Mouse (Mus musculus): Measurements from ENCODE around the gene Gm9639.
"Not testable (repeated sequence)": the region's sequence is repeated elsewhere in the genome, so short reads cannot be mapped to it uniquely, and the experiment has no call there.

The Gm9639 gene

DNA sequence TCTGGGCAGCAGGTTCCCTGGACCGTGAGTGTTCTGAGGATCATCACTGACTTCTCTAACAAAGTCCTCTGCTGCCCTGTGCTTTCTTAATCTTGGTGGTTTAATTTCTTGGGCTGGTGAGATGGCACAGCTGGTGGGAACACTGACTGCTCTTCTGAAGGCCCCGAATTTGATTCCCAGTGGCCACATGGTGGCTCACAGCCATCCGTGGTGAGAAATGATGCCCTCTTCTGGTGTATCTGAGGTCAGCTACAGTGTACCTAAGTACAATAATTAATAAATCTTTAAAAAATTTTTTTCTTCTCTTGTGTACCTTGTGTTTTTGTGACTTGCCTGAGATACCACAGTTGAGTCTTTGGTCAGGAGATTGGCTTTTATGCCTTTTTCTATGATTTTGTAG, 42.6 kb downstream of the Gm9639 start:
- not testable (repeated sequence) for DNase-seq

DNA sequence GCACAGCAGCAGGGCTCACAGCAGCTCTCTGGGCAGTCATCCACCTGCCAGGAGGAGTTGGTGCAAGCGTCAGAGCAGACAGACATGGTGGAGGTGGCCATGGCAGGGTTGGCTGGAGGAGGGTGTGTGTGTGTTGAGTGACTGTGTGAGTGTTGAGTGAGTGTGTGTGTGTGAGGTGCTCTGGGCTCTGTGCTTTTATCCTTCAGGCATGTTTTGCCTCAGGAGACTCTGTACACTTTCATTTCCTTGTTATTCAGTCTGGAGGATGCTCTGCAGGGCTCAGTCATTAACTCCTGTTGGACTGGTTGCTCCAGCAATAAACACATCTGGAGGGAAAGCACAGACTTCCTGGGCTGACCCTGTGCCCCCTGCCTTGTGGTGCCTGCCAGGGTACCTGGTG, 43.6 kb downstream of the Gm9639 start, which contains the start of gene Gm9736:
TSS of gene Gm9736 (minus strand) at position 101 of the 400 bp plus-strand sequence.
- not testable (repeated sequence) for DNase-seq

DNA sequence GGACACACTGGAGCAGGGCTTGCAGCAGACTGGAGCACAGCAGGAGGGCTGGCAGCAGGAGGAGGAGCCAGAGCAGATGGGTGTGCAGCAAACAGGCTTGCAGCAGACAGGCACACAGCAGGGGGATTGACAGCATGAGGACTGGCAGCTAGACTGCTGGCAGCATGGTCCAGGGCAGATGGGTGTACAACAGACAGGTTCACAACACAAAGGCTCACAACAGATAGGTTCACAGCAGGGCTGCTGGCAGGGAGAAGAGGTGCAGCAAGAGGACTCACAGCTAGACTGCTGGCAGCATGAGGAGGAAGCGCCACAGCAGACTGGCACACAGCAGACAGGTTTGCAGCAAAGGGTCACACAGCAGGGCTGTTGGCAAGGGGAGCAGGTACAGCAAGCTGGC, 44.2 kb downstream of the Gm9639 start:
- peak; percentile 8 to 12 for DNase-seq

All from cerebellum, postnatal 36 days (tissue).